Mouse (Mus musculus) bone marrow, adult 2 months (tissue): ENCODE results near the gene Ptpa. TPM values are rescaled to one million over a fixed set of nuclear protein-coding genes. Genes with fewer than 3 reads are reported as not detected.

Source experiments
- H3K27ac ChIP-seq: fragments of 200-500 bp; 2 replicates; pipeline ENCODE4 v1.5.1; 2012; ENCODE audit warnings: low read depth, mild to moderate bottlenecking, control low read depth, inconsistent platforms, low read length; ENCODE audit not compliant: control insufficient read depth, poor library complexity, insufficient read depth
- H3K4me1 ChIP-seq: fragments of 200-500 bp; 2 replicates; pipeline ENCODE4 v1.6.1; 2011; ENCODE audit warnings: low read length; ENCODE audit not compliant: control insufficient read depth, insufficient read depth
- H3K4me3 ChIP-seq: fragments of 200-500 bp; replicated peaks from 2 replicates; pipeline ENCODE3; 2011; ENCODE audit warnings: mild to moderate bottlenecking, low read depth, low read length, control low read depth; ENCODE audit not compliant: control insufficient read depth
- CTCF ChIP-seq: fragments of 200-500 bp; IDR thresholded peaks from 2 replicates; pipeline ENCODE4 v1.5.1; 2011; ENCODE audit warnings: low read length, control low read depth; ENCODE audit not compliant: control insufficient read depth, insufficient read depth
- POLR2A ChIP-seq: fragments of 200-500 bp; IDR thresholded peaks from 2 replicates; pipeline ENCODE4 v1.6.1; 2011; ENCODE audit warnings: low read depth, mild to moderate bottlenecking, control low read depth, low read length, borderline replicate concordance; ENCODE audit not compliant: control insufficient read depth
- WGBS: fragments of 180-500 bp; shearing (Covaris S2); methylation state at CpG from one replicate; pipeline ENCODE4 v1.1.7; 2018; 5-methylcytosine and 5-hydroxymethylcytosine counted together
- polyA plus RNA-seq: library from polyadenylated mRNA; stranded (reverse); fragments of >200 nt; gene quantifications from 2 replicates; pipeline ENCODE4 v1.2.4, GENCODE M21; 2011; ENCODE audit warnings: low replicate concordance; ENCODE audit not compliant: missing spikeins, insufficient read depth, insufficient read length

Ptpa gene
- polyA plus RNA-seq, 1 experiment: 273 TPM

DNA sequence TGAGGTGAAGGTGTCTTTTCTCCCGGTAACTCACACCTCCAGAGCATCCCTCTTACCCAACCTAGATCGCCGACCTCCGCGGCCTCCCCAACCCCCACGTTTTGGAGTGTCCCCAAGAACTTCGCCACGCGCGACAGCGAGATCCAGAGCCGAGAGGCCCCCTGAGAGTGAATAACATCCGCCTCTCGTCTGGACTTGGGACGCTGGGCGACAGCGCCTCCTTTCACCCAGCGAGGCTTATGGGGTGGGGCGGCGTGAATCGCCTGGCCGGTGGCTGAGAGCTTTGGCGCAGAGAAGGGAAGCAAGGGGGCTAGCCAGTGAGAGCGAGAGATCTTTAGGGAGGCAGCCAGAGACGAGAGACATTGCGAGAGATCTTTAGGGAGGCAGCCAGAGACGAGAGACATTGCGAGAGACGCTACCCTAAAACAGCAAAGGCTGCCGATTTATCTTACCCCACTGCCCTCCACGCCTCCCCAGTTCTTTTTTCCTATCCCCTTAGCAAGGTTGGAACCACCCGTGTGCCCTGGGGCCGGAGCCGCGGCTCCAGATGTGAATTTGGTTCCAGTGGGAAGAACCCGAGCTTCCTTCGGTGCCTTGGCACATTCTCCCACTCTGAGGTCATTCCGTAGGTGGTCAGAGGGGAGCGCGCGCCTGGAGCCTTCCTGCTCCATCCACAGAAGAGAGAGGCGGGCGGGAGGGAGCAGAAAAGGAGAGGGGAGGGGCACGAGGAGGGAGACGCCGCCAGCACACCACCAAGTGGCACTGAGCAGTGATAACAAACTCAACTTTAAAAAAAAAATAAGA is 54.5 kb downstream of the Ptpa start:
- under 1% methylated on average over 46 of the region's 46 CpGs for WGBS
- TF ChIP-seq POLR2A (no peak), CTCF (no peak)
- no peaks in the 10 kb centered on the region for H3K4me1 ChIP-seq
- no peak overlapping the region for H3K27ac ChIP-seq
- no peak overlapping the region for H3K4me3 ChIP-seq

DNA sequence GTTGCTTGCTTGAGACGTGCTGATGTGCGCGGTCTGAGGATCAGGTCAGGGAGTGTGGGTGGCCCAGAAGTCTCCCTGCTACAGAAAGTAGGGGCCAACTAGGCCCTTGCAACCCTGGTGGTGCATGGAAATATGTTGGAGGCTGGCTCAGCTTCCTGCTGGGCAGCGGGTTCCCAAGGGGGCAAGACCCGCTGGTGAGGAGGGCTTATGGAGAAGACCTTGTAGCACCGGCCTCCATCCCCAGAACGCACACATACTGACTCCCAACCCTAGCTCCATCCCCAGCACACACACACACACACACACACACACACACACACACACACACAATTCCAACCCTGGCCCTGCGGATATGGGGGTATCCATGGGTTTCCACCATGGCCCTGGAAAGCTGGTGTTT is 55.2 kb downstream of the Ptpa start:
- H3K4me3 ChIP-seq: no peak overlapping the region
- H3K27ac ChIP-seq: no peak overlapping the region; the same call in 1 of the 2 replicates
- whole genome bisulfite sequencing: 70% methylated on average over 8 of the region's 8 CpGs
- TF ChIP-seq CTCF (no peak), POLR2A (no peak)
- no peaks in the 10 kb centered on the region for H3K4me1 ChIP-seq

DNA sequence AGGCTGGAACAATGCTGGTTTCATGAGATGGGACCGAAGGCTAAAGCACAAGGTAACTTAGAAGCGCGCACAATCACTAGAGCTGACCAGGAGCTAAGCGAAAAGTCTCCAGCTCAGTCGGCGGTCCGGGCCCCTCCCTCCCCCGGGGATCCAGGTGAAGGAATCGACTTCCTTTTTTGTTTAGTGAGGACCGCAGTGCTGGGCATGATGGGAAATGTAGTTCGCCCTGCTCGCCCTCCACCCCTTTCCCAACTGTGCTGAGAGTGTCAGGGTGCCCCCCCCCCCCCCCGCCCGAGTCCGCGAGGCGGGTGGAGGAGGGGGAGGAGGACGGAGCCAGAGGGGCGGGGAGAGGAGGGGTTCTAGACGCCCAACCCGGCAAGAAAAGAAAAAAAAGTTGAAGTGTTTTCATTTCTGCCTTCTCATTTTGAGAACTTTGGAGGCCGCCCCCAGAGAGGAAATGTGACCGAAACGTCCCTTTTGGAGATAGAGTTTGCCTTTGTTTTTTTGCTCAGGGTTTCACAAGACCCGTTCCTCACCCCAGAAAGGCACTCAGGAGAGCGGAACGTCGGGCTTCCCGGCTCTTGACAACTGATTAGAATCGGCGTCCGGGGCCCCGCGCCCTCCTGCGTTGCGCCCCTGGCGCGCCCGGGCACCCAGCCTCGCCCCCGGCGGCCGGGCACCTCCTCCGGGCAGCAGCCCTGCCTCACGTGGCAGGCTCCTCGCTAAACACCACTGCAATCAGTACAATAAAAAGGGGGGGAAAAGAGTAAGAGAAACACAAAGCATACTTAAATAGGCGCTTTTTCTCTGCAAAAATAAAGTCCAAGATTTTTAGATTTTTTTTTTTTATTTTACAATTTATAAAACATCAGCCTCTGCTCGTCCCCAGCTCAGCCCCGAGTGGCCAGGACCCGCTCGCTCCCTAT is 56.2 kb downstream of the Ptpa start:
- Histone ChIP-seq H3K4me3 (peak overlapping the region; percentile 58), H3K4me1 (no peaks in the 10 kb centered on the region), H3K27ac (peak overlapping the region; percentile 44)
- under 1% methylated on average over 46 of the region's 51 CpGs for WGBS
- TF ChIP-seq POLR2A: no peak
- no peak for TF ChIP-seq CTCF

DNA sequence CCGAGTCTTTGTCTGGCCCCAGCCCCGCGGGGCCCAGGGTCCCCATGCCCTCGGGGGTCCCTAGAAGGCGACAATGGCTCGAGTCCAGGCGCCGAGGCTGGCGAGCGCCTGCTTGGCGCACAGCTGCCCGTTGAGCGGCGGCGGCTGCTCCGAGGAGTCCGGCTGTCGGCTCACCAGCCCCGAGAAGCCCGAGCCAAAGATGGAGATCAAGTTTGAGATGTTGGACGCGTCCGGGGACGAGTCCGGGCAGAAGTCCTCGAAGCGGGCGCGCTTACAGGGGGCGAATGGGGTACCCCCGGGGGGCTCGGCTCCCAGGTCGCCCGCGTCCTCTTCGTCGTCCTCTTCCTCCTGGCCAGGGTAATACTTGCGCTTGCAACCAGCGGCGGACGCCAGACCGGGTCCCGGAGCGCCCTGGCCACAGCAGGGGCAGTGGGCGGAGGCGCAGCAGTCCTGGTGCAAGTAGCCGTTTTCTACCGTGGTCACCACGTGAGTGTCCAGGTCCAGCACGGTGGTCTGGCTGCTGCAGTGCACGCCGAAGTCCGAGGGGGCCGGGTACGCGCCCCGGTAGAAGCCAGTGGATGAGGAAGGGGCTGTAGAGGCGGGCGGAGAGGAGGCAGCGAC is 57.0 kb downstream of the Ptpa start:
- TF ChIP-seq CTCF (no peak), POLR2A (no peak)
- peak overlapping the region; percentile 58 for H3K4me3 ChIP-seq
- WGBS: under 1% methylated on average over 60 of the region's 60 CpGs
- no peaks in the 10 kb centered on the region for H3K4me1 ChIP-seq
- H3K27ac ChIP-seq: peak overlapping the region; percentile 24; the same call in 1 of the 2 replicates

DNA sequence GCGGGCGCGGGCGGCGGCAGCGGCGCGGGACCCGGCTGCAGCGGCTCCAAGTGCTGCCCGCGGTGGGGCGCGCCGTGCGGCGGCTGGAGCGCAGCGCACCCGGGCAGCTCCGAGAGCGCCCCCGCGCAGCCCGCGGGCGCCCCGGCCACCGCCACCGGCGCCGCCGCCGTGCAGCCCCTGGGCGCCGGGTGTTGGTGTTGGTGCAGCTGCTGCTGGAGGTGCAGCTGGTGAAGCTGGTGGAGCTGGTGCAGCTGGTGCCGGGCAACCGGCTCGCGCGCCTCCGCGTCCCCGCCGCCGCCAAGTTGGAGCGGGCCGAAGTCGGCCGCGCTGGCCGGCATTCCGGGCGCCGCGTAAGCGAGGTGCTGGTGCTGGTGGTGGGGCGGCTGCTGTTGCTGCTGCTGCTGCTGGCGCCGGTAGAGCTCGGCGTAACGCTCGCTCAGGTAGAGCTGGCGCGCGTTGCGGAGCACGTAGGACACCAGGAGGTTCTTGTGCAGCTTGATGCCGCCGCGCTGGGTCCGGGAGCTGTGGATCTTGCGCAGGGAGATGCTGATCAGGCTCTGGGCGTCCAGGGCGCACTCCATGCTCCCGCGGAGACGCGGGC is 57.7 kb downstream of the Ptpa start:
- TF ChIP-seq CTCF: no peak
- no peak for TF ChIP-seq POLR2A
- peak overlapping the region; percentile 62 for H3K4me3 ChIP-seq
- WGBS: 1% methylated on average over 68 of the region's 80 CpGs
- peak overlapping the region; percentile 24; the same call in 1 of the 2 replicates for H3K27ac ChIP-seq
- no peaks in the 10 kb centered on the region for H3K4me1 ChIP-seq

DNA sequence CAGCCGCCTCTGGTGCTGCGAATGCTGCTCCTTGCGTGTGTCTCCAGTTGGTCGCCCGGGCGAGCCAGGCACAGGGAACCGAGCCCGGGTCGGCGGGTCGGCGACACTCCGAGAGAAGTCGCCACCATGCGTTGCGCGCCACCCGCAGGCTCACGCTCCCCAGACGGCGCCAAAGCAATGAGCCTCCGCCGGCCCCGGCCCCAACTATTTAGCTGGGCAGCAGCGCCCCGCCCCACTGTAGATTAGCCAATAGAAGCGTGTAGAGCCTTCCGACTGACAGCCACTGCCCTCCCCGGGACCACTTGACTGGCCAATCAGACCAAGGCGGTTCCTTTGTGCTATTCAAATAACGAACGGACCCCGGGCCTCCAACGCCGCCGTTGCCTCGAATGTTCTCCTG is 58.2 kb downstream of the Ptpa start, which contains the start of gene Ier5l:
TSS of gene Ier5l (minus strand) at position 181 of the 400 bp plus-strand sequence.
- TF ChIP-seq POLR2A: peak; percentile 74; the same call in 1 of the 2 replicates
- TF ChIP-seq CTCF: no peak
- Histone ChIP-seq H3K4me1 (no peaks in the 10 kb centered on the region), H3K4me3 (peak within 1 kb of the TSS; percentile 62), H3K27ac (peak within 1 kb of the TSS; percentile 24; the same call in 1 of the 2 replicates)
- under 1% methylated on average over 37 of the region's 37 CpGs for WGBS

DNA sequence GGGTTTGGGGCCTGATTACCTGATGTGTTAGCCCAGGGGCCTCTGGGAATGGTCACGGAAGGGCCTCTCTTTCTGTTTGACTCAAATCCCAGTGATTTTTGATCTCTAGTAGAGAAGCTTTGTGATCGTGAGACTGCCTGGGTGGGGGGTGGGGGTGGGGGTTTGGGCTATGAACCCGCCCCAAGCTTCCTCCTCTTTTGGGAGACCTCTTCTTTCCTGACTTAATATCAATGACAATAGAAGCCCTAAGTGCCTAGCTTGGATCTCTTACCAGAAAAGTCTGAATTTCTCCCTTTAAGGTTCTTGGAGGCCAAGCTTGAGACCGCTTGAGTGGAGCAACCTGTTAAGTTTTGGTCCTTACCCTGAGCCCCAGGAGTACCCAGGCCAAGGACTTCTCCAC is 58.9 kb downstream of the Ptpa start:
- 62% methylated on average over 4 of the region's 4 CpGs for WGBS
- Histone ChIP-seq H3K27ac (no peak overlapping the region), H3K4me1 (no peaks in the 10 kb centered on the region), H3K4me3 (no peak overlapping the region)
- TF ChIP-seq POLR2A (no peak), CTCF (no peak)
